Mouse (Mus musculus) hindbrain, embryonic 10.5 days (tissue): ENCODE measurements around the gene Ccdc80. TPM values are rescaled to one million over a fixed set of nuclear protein-coding genes. Genes with fewer than 3 reads are reported as not detected.

ENCODE experiments used
- DNase-seq: peaks from one replicate; pipeline ENCODE4 v3.0.0-alpha.2; 2017; ENCODE audit warnings: low spot score
- H3K27ac ChIP-seq: fragments of 300-500 bp; sonication (generic); 2 replicates; pipeline ENCODE4 v1.5.1; 2016; ENCODE audit warnings: mild to moderate bottlenecking, moderate library complexity
- H3K27me3 ChIP-seq: fragments of 300-500 bp; sonication (generic); 2 replicates; pipeline ENCODE4 v1.6.1; 2016; ENCODE audit warnings: mild to moderate bottlenecking; ENCODE audit not compliant: poor library complexity, insufficient read depth, severe bottlenecking
- H3K36me3 ChIP-seq: fragments of 300-500 bp; sonication (generic); 2 replicates; pipeline ENCODE4 v1.6.1; 2016; ENCODE audit warnings: mild to moderate bottlenecking, moderate library complexity
- H3K4me1 ChIP-seq: fragments of 300-500 bp; sonication (generic); replicated peaks from 2 replicates; pipeline ENCODE4 v1.6.1; 2016; ENCODE audit warnings: mild to moderate bottlenecking
- H3K4me3 ChIP-seq: fragments of 300-500 bp; sonication (generic); 2 replicates; pipeline ENCODE4 v1.5.1; 2016; ENCODE audit warnings: mild to moderate bottlenecking, moderate library complexity
- H3K9me3 ChIP-seq: fragments of 300-500 bp; sonication (generic); 2 replicates; pipeline ENCODE4 v1.6.1; 2016; ENCODE audit warnings: mild to moderate bottlenecking, moderate library complexity
- WGBS: fragments of 180-500 bp; shearing (Covaris S2); methylation state at CpG from one replicate; pipeline ENCODE4 v1.1.7; 2016; 5-methylcytosine and 5-hydroxymethylcytosine counted together
- polyA plus RNA-seq: library from polyadenylated mRNA; unstranded; fragments of >200 nt; fragmentation: Nextera tagmentation; extraction: Ambion mirVana; gene quantifications from 2 replicates; pipeline ENCODE4 v1.2.1, GENCODE M21; 2016

Gene Ccdc80
- polyA plus RNA-seq, result 25.0 and 26.8 TPM in 2 replicates

DNA sequence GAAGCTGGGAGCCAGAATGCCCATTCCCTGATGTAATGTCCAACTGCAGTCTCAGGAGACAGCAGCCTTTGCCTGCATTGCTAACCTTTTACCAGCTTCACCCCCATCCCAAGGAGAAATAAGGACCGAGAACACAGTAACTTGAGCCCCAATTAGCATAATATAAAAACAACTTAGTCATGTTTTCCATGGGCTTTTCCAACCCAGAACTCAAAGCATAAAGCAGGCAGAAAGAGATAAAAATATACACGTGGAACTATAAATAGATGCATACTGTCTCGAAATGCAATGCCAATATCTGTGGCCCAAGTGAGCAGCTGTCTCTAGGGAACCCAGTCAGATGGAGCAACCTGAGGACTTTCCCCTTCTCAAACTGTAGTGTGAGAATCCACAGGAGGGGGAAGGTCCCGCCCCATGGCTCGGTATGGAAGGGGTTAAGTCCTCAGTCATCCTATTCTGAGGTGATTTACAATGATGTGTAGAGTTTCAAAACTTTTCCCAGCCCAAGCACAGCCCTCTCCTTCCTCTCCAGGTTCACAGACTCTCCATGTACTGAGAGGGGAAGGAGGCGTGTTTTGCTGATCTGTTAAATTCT, at the start of gene Ccdc80:
Ccdc80 (plus strand) TSS at position 266 of the 595 bp plus-strand sequence.
- peak within 1 kb of the TSS; percentile 43 for H3K4me3 ChIP-seq
- peak within 1 kb of the TSS; percentile 78 for H3K27ac ChIP-seq
- WGBS, result 51% methylated on average over 6 of the region's 6 CpGs
- peaks cover 13% of the 10 kb centered on the region for H3K4me1 ChIP-seq
- no peaks in the 10 kb centered on the region for H3K27me3 ChIP-seq
- peak; percentile 23 for DNase-seq
- no peaks in the 10 kb centered on the region for H3K36me3 ChIP-seq
- no peaks in the 10 kb centered on the region for H3K9me3 ChIP-seq

DNA sequence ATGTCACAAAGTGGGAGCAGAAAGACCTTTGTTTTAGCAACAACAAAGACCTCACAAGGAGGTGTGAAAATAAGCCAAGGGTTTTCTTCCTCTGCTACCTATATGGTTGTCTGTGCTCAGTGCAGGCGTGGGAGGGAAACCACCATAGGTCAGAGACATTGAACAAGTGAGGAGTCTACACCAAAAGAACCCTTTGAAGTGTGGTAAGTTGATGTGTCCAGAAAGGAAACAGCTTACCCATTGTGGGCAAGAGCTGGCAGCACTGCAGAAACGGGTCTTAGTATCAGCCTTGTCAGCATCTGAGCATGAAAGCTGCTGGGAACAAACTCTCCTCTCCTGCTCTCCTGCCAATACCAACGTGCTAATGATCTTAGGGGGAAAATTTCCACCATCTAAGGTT, 48.4 kb upstream of the Ccdc80 start:
- no peaks in the 10 kb centered on the region for H3K27me3 ChIP-seq
- no peak overlapping the region for H3K4me3 ChIP-seq
- H3K27ac ChIP-seq, result no peak overlapping the region
- no peak for DNase-seq
- H3K9me3 ChIP-seq, result no peaks in the 10 kb centered on the region
- 67% methylated on average over 3 of the region's 3 CpGs for WGBS
- no peaks in the 10 kb centered on the region for H3K36me3 ChIP-seq
- no peaks in the 10 kb centered on the region for H3K4me1 ChIP-seq

DNA sequence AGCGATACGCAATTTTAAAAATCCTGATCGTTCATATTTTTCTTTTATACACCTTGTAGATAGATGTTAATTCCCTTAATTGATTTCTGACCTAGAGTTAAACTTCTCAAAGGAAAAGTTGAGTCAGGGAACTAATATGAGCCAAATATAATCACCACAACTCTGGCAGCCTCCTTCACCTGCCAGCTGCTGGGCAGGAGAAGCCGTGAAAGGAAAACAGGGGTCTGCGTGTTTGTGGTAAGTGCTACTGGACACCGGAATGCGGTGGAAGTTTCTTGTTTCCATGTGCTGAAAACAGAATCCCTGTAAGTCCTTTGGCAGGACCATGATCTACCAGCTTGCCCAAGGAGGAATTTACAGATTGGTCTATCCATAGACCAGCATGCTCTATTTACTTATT, 36.0 kb upstream of the Ccdc80 start:
- no peak overlapping the region for H3K27ac ChIP-seq
- no peaks in the 10 kb centered on the region for H3K4me1 ChIP-seq
- no peak for DNase-seq
- no peaks in the 10 kb centered on the region for H3K9me3 ChIP-seq
- no peaks in the 10 kb centered on the region for H3K36me3 ChIP-seq
- no peaks in the 10 kb centered on the region for H3K27me3 ChIP-seq
- 93% methylated on average over 7 of the region's 7 CpGs for WGBS
- H3K4me3 ChIP-seq, result no peak overlapping the region

DNA sequence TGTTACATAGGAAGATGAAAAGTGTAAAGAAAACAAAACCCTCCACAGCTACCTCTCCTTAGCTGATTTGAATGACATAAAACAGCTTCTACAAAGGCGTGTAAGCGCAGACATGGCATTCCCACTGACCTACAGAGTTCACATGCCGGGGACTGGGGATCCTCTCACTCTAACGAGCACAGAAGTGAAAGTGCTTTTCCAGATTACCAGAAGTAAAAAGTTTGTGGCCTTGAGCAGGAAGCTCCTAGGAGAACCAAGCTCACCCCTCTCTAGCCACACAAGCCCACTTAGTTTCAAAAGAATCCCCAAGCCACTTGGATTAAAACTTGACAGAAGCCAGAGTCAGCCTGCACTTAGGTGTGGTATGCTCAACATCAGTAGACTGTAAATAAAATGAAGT, 35.3 kb upstream of the Ccdc80 start:
- Histone ChIP-seq H3K36me3 (no peaks in the 10 kb centered on the region), H3K9me3 (no peaks in the 10 kb centered on the region), H3K4me1 (no peaks in the 10 kb centered on the region), H3K27ac (no peak overlapping the region), H3K4me3 (no peak overlapping the region), H3K27me3 (no peaks in the 10 kb centered on the region)
- DNase-seq, result no peak
- WGBS, result 83% methylated on average over 4 of the region's 4 CpGs

DNA sequence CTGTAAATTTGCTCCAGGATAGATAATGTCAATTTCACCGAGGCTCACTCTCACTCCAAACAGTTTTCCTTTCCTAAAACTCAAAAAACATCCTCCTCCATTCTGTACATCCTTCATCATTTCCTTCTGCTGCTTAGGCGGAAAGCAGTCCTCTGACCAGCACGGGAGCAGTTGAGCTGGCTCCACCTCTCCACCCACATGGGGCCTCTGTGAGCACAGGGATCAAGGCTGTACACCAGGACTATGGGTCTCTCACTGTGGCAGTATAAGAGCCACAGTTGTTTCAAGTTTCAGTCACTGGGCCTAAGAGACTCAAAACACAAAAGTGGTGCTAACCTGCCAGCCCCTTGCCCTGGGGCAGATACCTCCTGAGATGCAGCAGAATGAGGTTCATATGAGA, 32.1 kb upstream of the Ccdc80 start:
- Histone ChIP-seq H3K4me3 (no peak overlapping the region), H3K27me3 (no peaks in the 10 kb centered on the region), H3K27ac (no peak overlapping the region), H3K4me1 (no peaks in the 10 kb centered on the region), H3K9me3 (no peaks in the 10 kb centered on the region), H3K36me3 (no peaks in the 10 kb centered on the region)
- WGBS, result 62% methylated on average over 3 of the region's 3 CpGs
- DNase-seq, result no peak

DNA sequence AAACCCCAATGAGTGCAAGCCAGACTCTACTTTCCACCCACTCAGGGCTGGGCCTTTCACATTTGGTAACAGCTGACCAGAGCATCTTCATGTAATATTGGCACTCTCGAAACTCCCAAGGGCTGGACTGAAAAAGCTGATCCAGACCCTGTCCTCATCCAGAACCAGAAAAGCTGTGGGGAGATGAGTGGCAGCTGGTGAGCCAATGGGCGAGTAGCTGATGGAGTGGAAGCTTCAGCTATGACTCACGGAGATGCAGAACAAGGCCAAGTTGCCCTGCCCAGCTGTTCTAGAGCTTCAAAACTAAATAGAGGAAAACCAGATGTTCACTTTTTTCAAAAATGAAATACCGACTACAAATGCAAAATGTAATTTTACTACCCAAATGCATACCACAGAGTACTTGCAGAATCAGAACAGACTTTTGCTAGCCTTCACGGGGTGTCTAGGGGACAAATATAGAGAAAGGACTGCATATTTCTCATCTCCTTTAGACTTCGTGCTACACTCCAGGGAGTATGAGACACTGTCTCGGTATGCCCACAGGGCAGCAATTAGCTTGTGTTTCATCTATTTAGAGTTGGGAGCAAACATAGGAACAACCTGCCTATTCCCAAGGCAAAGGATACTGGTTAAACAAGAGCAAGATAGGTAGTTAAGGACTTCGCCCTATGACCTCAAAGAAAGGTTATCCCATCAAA, 22.7 kb upstream of the Ccdc80 start:
- H3K4me3 ChIP-seq, result no peak overlapping the region

DNA sequence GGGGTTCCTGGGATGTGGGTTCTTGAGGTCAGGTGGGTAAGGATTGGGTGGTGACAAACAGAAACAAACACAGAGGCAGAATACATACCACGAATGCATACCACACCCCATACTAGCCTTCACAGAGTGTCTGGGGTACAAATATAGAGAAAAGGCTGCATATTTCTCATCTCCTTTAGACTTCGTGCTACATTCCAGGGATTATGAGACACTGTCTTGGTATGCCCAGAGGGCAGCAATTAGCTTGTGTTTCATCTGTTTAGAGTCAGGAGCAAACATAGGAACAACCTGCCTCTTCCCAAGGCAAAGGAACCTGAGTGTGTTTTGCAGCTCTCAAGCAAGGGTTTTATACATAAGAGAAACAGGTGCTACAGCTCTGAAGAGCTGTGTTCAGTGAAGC, 21.8 kb upstream of the Ccdc80 start:
- WGBS, result 84% methylated on average over 2 of the region's 2 CpGs
- Histone ChIP-seq H3K36me3 (no peaks in the 10 kb centered on the region), H3K4me3 (no peak overlapping the region), H3K4me1 (no peaks in the 10 kb centered on the region), H3K9me3 (no peaks in the 10 kb centered on the region), H3K27ac (no peak overlapping the region), H3K27me3 (no peaks in the 10 kb centered on the region)
- no peak for DNase-seq

More for the DNA sequence above, 22.7 kb upstream of the Ccdc80 start:
- H3K27me3 ChIP-seq, result no peaks in the 10 kb centered on the region
- H3K9me3 ChIP-seq, result no peaks in the 10 kb centered on the region
- no peak for DNase-seq
- 81% methylated on average over 8 of the region's 8 CpGs for WGBS
- H3K27ac ChIP-seq, result no peak overlapping the region
- no peaks in the 10 kb centered on the region for H3K36me3 ChIP-seq
- no peaks in the 10 kb centered on the region for H3K4me1 ChIP-seq

DNA sequence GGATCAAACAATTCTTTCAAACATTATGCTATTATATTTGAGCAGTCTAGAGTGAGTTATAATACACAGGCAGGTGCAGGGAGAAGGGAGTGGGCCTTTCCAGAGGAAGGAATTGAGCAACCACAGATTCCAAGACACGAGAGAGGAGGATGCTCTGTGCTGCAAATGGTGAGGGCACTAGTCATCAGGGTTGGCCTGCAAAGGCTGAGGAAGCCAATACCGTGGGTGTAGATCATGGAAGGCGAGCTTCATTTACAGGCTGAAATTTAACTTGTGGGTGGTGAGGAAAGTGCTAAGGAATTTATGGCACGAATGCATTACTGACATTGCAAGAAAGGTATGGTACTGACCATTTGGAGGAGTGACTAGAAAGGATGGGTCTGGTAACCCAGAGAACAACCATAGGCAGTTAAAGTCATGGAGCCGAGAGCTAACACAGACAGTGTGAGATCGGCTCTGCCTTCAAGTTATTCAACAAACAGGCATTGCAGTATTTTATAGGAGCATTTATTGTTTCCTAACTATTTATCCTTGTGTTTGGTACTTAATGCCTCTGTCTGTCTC, 15.6 kb upstream of the Ccdc80 start:
- Histone ChIP-seq H3K9me3 (no peaks in the 10 kb centered on the region), H3K27me3 (no peaks in the 10 kb centered on the region), H3K27ac (no peak overlapping the region), H3K4me1 (no peaks in the 10 kb centered on the region), H3K36me3 (no peaks in the 10 kb centered on the region), H3K4me3 (no peak overlapping the region)
- DNase-seq, result no peak
- 84% methylated on average over 6 of the region's 6 CpGs for WGBS

DNA sequence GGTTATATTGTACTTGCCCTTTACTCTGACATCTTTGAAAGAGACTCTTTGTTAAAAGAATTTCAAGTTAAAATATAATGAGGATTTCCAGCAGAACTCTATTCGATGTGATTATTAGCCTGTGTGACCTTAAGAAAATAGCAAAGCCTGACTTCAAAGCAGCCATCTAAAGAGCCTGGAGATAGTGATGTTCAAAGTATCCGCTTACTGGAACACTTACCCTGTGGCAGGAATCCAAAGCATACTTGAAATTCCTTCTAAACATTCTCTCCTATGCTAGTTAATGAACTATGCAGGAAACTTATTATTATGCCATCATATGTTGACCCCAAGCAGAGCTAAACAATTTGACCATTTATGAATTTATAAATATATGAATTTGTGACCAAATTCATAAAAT, 13.9 kb upstream of the Ccdc80 start:
- no peak overlapping the region for H3K4me3 ChIP-seq
- no peak for DNase-seq
- H3K4me1 ChIP-seq, result no peaks in the 10 kb centered on the region
- WGBS, result 55% methylated on average over 2 of the region's 2 CpGs
- H3K36me3 ChIP-seq, result no peaks in the 10 kb centered on the region
- no peaks in the 10 kb centered on the region for H3K27me3 ChIP-seq
- no peak overlapping the region for H3K27ac ChIP-seq
- H3K9me3 ChIP-seq, result no peaks in the 10 kb centered on the region

DNA sequence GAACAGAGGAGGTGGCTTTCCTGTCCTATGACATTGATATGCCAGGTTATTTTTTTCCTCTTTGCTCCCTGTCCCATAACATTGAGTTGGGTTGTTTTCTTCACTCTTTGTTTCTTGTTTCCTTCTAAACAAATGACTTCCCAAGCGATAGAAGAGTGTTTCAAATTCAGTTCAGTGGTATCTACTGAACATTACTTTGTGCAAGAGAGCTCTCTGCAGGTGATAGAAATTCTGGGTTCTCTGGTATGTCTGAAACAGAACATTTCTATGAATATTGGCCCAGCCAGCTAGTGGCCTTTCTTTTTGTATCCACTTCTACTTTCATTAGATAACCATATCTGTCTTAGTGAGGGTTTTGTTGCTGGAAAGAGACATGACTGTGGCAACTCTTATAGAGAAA, 4.4 kb upstream of the Ccdc80 start:
- no peaks in the 10 kb centered on the region for H3K9me3 ChIP-seq

DNA sequence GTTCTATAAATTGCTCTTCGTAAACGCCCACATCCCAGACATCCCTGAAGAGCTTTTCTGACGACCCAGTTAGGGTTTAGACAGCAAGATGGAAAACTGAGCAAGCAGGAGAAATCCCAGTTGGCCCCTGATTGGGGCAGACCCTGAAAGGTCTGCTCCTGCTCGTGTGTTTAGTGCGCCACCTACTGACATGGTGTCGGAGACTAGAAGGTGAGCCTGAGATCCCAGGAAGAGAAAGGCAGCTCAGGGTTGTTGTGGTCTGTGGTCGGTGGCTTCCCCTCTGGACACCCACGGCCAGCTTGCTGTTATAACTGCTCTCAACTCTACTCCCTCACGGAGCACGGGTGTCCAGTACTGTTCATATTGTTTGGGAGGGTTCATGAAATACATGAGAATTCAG, 3.2 kb upstream of the Ccdc80 start:
- peak; percentile 77 for DNase-seq
- H3K9me3 ChIP-seq, result no peaks in the 10 kb centered on the region
- H3K36me3 ChIP-seq, result no peaks in the 10 kb centered on the region
- H3K27ac ChIP-seq, result no peak overlapping the region
- H3K27me3 ChIP-seq, result no peaks in the 10 kb centered on the region
- H3K4me3 ChIP-seq, result no peak overlapping the region
- H3K4me1 ChIP-seq, result peaks cover 13% of the 10 kb centered on the region
- WGBS, result 14% methylated on average over 10 of the region's 10 CpGs

More for the DNA sequence above, 4.4 kb upstream of the Ccdc80 start:
- H3K36me3 ChIP-seq, result no peaks in the 10 kb centered on the region
- DNase-seq, result no peak
- no peak overlapping the region for H3K4me3 ChIP-seq
- no peaks in the 10 kb centered on the region for H3K27me3 ChIP-seq
- no peak overlapping the region for H3K27ac ChIP-seq
- 86% methylated on average over 1 of the region's 1 CpGs for WGBS
- 0 out of 2 replicates have a peak, but pooled peaks cover 7% of the 10 kb centered on the region for H3K4me1 ChIP-seq

DNA sequence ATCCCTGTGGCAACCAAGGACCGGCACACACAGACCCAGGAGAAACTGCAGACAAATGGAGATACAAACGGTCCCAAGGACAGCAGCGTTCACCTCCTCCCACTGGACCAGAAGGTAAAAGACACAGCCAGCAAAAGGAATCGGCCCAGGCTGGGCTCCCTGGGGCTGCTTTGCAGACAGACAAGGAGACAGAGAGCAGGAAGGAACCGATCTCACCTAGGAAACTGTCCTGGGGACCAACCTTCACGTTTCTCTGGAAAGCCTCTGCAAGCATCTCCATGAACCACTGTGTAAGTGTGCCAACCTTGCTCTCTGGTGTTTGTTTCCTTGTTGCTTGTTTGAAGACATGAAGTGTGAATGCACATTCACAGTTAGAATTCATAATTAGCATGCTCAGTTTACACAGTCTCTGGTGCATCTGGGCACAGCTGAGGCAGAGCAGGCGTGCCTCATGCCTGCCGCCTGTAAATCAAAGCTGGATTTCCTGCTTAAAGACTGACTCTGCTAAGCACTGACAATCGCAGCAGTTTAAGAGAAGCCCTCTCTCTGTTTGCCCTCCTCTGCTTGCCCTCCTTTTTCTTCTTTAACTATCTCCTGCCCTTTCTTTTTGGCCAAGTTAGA, 1.0 kb downstream of the Ccdc80 start:
- DNase-seq, result peak; percentile 27
- H3K9me3 ChIP-seq, result no peaks in the 10 kb centered on the region
- no peaks in the 10 kb centered on the region for H3K27me3 ChIP-seq
- peak overlapping the region; percentile 43 for H3K4me3 ChIP-seq
- no peaks in the 10 kb centered on the region for H3K36me3 ChIP-seq
- peak overlapping the region; percentile 78 for H3K27ac ChIP-seq
- 18% methylated on average over 9 of the region's 9 CpGs for WGBS
- peaks cover 13% of the 10 kb centered on the region for H3K4me1 ChIP-seq

DNA sequence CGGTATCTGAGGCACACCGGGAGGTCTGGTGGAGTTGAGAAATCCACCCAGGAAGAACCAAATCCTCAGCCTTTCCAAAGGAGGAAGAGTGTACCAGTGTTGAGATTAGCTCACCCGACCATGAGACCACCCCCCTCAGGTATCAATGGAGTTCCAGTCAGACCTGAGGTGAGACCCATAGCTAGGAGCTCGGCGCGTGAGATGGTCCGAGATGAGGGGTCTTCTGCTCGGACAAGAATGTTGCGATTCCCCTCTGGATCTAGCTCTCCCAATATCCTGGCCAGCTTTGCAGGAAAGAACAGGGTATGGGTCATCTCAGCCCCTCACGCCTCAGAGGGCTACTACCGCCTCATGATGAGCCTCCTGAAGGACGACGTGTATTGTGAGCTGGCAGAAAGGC, 1.8 kb downstream of the Ccdc80 start:
- Histone ChIP-seq H3K27me3 (no peaks in the 10 kb centered on the region), H3K27ac (no peak overlapping the region), H3K4me1 (peaks cover 13% of the 10 kb centered on the region), H3K9me3 (no peaks in the 10 kb centered on the region), H3K4me3 (no peak overlapping the region), H3K36me3 (no peaks in the 10 kb centered on the region)
- WGBS, result 91% methylated on average over 13 of the region's 13 CpGs
- DNase-seq, result no peak
